Mouse (Mus musculus) lung, postnatal 36 days (tissue): ENCODE data around the gene Pcdh10.
A peak's percentile ranks its signal among the peaks of the same experiment; 100 is the strongest.

Experiments
- DNase-seq: peaks from one replicate; pipeline ENCODE4 v3.0.0; 2022; ENCODE audit warnings: mixed read lengths

Gene Pcdh10

DNA sequence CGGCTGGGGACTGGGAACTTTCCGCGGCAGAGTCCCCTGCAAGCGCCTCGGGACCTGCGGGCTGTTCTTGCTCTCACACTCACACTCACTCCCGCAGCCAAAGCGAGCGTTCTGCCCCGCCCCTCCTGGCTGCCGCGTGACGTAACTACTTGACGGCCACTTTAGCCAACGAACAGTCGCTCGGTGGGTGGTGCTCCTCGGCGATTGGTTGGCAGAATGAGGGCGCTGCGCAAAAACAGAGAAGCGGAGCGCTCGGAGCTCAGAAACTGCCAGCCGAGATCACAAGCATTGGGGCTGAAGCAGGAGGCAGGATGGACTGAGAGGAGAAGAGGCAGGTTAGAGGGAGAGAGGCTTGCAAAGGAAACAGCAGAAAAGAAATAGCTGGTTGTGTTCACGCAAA, at the start of gene Pcdh10:
Gene Pcdh10 (plus strand): TSS at position 254 of the 400 bp plus-strand sequence.
- peak; percentile 91 for DNase-seq

DNA sequence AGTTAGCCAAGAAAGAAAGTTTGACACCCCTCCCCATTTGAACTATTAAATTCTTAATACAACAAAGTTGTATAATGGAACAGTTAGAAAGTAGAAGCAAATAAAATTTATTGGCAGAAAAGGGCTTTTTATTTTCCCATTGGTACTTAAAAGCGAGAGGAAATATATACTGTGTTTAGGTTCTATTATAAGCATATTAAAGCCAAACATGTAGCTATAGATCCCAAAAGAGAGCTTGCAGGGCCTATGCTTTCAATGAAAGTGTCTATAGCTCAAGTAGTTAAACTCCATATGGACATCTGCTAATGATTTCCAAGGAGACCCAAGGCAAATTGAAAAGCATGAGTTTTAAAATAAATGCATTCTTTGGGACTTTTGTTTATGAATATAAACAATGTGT, 22.3 kb upstream of the Pcdh10 start:
- no peak for DNase-seq

DNA sequence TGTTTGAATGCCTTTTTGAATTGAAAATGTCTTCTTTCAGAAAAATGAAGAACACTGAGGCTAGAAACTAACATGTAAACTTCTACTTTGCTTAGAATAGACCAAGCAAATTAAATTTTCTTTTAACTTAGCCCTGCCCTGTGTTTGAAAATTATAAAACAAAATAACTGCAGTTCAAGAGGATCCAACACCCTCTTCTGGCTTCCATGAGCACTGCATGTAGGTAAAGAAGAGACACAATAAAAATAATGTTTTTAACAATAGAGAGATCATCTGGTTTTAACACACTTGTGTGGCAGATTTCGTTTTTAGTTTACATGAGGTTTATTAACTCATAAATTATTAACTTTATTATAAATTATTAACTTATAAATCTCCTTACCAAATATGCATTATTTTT, 9.2 kb upstream of the Pcdh10 start:
- no peak for DNase-seq

- DNase-seq: peak; percentile 59
These were observed 2.3 kb upstream of the Pcdh10 start for GRCm38 (mm10) chr3:45375761-45376500.

DNA sequence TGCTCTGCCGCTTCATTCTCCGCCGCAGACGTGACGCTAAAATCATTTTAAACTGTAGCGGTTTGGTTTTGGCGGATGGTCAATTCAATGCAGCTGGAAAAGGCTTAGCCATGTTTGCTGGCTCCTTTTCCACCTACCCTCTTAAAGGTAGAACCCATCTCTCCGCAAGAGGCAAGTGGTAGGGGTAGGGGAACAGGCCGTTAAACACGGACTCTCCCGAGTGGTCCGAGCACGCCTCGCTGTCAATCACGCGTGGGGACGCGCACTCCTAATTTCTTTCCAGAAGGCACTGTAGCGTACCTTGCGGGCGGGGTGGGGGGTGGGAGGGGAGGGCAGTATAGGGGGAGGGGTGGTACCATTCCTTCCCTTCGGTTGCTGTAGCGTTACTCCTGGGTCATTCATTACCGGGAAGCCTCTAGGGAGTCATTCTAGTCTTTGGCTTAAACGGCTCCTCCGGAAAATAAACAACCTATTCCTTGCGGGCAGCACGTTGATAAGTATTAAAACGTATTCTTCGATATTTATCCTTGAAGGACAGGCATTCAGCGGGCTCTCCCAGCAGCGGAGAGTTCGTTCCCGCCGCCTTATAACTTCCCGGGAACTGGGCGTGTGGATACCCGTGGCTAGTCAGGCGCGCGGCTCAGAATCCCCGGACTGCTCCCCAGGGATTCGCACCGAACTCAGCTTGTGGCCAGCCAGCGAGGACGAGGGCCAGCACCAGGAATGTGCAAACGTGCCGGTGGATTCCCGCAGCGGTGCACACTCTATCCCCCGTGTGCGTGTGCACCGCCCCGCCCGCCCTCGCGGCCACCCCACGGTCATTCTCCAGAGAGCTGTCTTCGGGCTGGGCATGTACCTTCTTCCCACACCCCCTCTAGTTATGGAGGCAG, 1.5 kb upstream of the Pcdh10 start:
- DNase-seq: no peak

GRCm38 (mm10) chr3:45377391-45377998, 703 bp upstream of the Pcdh10 start:
- DNase-seq: no peak

DNA sequence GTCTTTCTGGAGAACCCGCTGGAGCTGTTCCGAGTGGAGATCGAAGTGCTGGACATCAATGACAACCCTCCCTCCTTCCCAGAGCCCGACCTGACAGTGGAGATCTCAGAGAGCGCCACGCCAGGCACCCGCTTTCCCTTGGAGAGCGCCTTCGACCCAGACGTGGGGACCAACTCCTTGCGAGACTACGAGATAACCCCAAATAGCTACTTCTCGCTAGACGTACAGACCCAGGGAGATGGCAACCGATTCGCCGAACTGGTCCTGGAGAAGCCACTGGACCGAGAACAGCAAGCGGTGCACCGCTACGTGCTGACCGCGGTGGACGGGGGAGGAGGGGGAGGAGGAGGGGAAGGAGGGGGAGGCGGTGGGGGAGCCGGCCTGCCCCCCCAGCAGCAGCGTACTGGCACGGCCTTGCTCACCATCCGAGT, 1.4 kb downstream of the Pcdh10 start:
- no peak for DNase-seq

DNA sequence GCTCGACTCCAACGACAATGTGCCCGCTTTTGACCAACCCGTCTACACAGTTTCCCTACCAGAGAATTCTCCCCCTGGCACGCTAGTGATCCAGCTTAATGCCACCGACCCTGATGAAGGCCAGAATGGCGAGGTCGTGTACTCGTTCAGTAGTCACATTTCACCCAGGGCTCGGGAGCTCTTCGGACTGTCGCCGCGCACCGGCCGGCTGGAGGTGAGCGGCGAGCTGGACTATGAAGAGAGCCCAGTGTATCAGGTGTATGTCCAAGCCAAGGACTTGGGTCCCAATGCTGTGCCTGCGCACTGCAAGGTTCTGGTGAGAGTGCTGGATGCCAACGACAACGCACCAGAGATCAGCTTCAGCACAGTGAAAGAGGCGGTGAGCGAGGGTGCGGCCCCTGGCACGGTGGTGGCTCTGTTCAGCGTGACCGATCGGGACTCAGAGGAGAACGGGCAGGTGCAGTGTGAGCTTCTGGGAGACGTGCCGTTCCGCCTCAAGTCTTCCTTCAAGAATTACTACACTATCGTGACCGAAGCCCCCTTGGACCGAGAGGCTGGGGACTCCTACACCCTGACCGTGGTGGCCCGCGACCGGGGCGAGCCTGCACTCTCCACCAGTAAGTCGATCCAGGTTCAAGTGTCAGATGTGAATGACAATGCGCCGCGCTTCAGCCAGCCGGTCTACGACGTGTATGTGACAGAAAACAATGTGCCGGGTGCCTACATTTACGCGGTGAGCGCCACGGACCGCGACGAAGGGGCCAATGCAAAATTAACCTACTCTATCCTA, 2.0 kb downstream of the Pcdh10 start:
- DNase-seq: no peak

DNA sequence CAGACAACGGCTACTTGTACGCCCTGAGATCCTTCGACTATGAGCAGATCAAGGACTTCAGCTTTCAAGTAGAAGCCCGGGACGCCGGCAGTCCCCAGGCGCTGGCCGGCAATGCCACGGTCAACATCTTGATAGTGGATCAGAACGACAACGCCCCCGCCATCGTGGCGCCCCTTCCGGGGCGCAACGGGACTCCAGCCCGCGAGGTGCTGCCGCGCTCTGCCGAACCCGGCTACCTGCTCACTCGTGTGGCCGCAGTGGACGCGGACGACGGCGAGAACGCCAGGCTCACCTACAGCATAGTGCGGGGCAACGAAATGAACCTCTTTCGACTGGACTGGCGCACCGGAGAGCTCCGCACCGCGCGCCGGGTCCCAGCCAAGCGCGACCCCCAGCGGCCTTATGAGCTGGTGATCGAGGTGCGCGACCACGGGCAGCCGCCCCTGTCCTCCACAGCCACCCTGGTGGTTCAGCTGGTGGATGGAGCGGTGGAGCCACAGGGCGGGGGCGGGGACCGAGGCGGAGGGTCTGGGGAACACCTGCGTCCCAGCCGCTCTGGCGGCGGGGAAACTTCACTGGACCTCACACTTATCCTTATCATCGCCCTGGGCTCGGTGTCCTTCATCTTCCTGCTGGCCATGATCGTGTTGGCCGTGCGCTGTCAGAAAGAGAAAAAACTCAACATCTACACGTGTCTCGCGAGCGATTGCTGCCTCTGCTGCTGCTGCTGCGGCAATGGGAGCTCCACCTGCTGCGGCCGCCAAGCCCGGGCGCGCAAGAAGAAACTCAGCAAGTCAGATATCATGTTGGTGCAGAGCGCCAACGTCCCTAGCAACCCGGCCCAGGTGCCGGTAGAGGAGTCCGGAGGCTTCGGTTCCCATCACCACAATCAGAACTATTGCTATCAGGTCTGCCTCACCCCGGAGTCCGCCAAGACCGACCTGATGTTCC, 2.9 kb downstream of the Pcdh10 start:
- no peak for DNase-seq

- no peak for DNase-seq
These were observed 4.0 kb downstream of the Pcdh10 start for GRCm38 (mm10) chr3:45382032-45382755.

GRCm38 (mm10) chr3:45383831-45384230, 5.6 kb downstream of the Pcdh10 start:
- no peak for DNase-seq

DNA sequence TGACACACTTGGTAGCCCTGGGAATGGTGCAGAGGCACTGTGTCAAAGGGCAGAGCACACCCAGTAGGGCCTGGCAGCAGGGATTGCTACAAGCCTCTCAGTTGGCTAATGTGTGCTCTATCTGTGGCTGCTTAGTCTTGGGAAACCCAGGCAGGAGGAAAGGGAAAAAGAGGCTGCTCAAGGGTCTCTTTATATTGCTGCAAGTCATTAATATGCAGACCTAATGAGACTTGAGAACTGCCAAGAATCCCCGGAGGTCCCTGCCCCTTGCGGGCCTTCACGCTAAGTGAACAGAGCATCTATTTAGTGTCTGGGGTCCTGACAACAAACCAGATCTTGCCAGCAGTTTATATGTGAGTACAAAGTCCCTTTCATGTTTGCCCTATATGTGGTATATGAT, 6.8 kb downstream of the Pcdh10 start:
- DNase-seq: no peak

GRCm38 (mm10) chr3:45385451-45385850, 7.3 kb downstream of the Pcdh10 start:
- DNase-seq: no peak

- no peak for DNase-seq
These were observed 8.3 kb downstream of the Pcdh10 start for GRCm38 (mm10) chr3:45386512-45386911.

DNA sequence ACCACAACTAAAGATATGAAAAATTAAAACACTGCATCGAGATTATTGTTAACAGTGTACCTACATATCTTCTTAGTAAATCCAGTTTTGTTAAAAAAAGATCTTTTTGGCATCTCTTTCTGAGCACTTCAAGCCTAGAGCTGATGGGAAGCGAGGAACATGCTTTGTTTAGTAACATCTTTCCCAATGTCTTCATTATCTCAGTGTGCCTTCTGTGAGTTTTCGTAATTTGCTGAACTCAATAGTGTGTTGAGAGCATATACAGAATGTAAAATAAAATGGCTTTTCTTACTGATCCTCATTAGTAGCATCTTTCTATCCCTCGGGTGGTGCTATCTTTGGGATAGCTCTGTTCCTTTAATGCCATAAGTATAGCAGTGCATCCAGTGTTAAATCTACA, 18.9 kb downstream of the Pcdh10 start:
- DNase-seq: no peak

DNA sequence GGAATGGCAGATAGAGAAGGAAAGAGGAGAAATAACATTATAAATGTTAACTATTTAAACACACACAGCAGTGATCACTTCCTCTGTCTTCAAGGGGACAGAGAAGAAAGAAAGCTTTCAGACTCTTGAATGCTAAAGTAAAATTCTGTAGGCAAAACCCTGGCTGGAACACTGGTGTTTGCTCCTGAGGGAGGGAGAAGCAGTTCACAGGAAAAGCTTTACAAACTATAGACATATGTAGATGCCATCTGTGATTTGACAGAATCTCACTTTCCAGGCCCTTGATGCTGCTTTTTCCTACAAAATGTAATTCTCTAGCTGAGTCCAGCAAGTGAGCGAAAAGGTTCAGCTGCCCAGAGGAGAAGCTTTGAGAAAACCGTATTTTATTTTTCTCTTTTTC, 25.0 kb downstream of the Pcdh10 start:
- no peak for DNase-seq

DNA sequence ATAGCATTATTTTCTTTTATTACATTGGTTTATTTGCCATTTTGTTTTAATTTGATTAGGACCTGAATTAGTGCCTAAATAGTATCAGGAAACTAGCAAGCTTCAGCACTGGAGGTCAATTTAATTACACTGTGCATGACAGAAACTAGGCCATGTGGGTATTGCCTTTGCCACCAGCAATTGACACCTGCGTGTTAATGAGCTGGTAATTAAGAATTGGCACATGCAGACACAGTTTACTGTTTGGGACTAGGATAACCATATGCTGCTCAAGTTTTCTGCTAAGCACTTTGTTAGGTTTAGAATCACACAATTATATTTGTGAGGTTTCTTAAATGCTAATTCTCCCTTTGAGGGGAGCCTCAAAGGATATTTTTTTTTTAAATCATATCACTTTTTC, 53.5 kb downstream of the Pcdh10 start:
- no peak for DNase-seq

- no peak for DNase-seq
These were observed 54.1 kb downstream of the Pcdh10 start for GRCm38 (mm10) chr3:45432172-45432765.
